8 mouse cellular contexts compared by ENCODE assay signal in genomic region chr11:88454867-88455806, GRCm38 (mm10).
DNase-seq lines count a peak whose midpoint lies in the region; ATAC-seq lines count a peak whose summit lies in the region.

No protein-coding gene starts in this region.

- peak overlapping the region; percentile 76 for H3K27ac ChIP-seq in neural tube, embryonic 14.5 days (ENCODE audit: low read depth, low read length)

- H3K9me3 ChIP-seq in neural tube, embryonic 14.5 days (ENCODE audit: control insufficient read depth, low read length) = no peaks in the 10 kb centered on the region

- WGBS in neural tube, embryonic 14.5 days = 32% methylated on average over 19 of the region's 19 CpGs

- no peak overlapping the region for H3K4me2 ChIP-seq in neural tube, embryonic 14.5 days (ENCODE audit: low read depth, low read length)

- H3K9ac ChIP-seq in neural tube, embryonic 14.5 days (replicated peaks; ENCODE audit: low read depth, low read length) = no peak overlapping the region; the same call in 1 of the 2 replicates

- no peaks in the 10 kb centered on the region for H3K36me3 ChIP-seq in neural tube, embryonic 14.5 days (ENCODE audit: control insufficient read depth, insufficient read depth, low read length)

- no peak overlapping the region for H3K4me3 ChIP-seq in neural tube, embryonic 14.5 days (ENCODE audit: low read depth, low read length)

- no peaks in the 10 kb centered on the region for H3K27me3 ChIP-seq in neural tube, embryonic 14.5 days (ENCODE audit: control insufficient read depth, insufficient read depth, low read length)

- peak; percentile 77 for ATAC-seq in inflammation-experienced regulatory T-cells, adult 6 months
- peak; percentile 67 for ATAC-seq in neural tube, embryonic 14.5 days (ENCODE audit: low read depth)

- peaks cover 35% of the 10 kb centered on the region for H3K4me1 ChIP-seq in neural tube, embryonic 14.5 days (ENCODE audit: control insufficient read depth, insufficient read depth, low read length)

- intact Hi-C loops in left cerebral cortex, postnatal 36 days (cut with DNase I) = no loop called here

- peak; percentile 18 for DNase-seq in lung, postnatal 10 days
- DNase-seq in lung, postnatal 14 days = no peak
- DNase-seq in embryo, embryonic 11 days = peak; percentile 73
- DNase-seq in left cerebral cortex, postnatal 36 days (ENCODE audit: low spot score in 2 of 2) = no peak
- no peak for DNase-seq in cerebellum, adult 8-10 months
- no peak for DNase-seq in spleen, adult 12 weeks (ENCODE audit: low spot score)

Comparison
In these comparisons a context has a peak if more than half of its experiments do, and no peak if none do; other contexts are left out.
1. DNase-seq: peak in lung, postnatal 10 days (single experiment) and embryo, embryonic 11 days (single experiment); none in lung, postnatal 14 days (single experiment), left cerebral cortex, postnatal 36 days (0 of 2), cerebellum, adult 8-10 months (single experiment) and spleen, adult 12 weeks (single experiment).